Mouse (Mus musculus) hindbrain, postnatal 0 days (tissue): Measurements from ENCODE around the gene Cyp27b1. TPM values are rescaled to one million over a fixed set of nuclear protein-coding genes. Genes with fewer than 3 reads are reported as not detected.
A peak's percentile ranks its signal among the peaks of the same experiment; 100 is the strongest.
"Not testable (repeated sequence)": the region's sequence is repeated elsewhere in the genome, so short reads cannot be mapped to it uniquely, and the experiment has no call there.

Experiments used
- ATAC-seq: fragments of 200-750 bp; cut with Nextera tagmentation; 2 replicates; pipeline ENCODE4 v1.8.0; 2017; ENCODE audit warnings: mild to moderate bottlenecking, moderate TSS enrichment, moderate library complexity
- DNase-seq: peaks from one replicate; pipeline ENCODE4 v3.0.0-alpha.2; 2015; ENCODE audit warnings: low spot score
- H3K27ac ChIP-seq: fragments of 300-500 bp; sonication (generic); 2 replicates; pipeline ENCODE4 v1.5.1; 2014; ENCODE audit warnings: mild to moderate bottlenecking
- H3K27me3 ChIP-seq: fragments of 300-500 bp; sonication (generic); 2 replicates; pipeline ENCODE4 v1.6.1; 2014; ENCODE audit warnings: low read length, mixed read lengths; ENCODE audit not compliant: insufficient read depth
- H3K36me3 ChIP-seq: fragments of 300-500 bp; sonication (generic); 2 replicates; pipeline ENCODE4 v1.6.1; 2014; ENCODE audit warnings: low read length, mixed read lengths; ENCODE audit not compliant: insufficient read depth
- H3K4me1 ChIP-seq: fragments of 300-500 bp; sonication (generic); 2 replicates; pipeline ENCODE4 v1.6.1; 2014; ENCODE audit warnings: antibody characterized with exemption, low read length, mixed read lengths; ENCODE audit not compliant: insufficient read depth
- H3K4me2 ChIP-seq: fragments of 300-500 bp; sonication (generic); 2 replicates; pipeline ENCODE4 v1.6.1; 2014; ENCODE audit warnings: low read depth, mild to moderate bottlenecking, low read length, moderate library complexity, mixed read lengths
- H3K4me3 ChIP-seq: fragments of 300-500 bp; sonication (generic); 2 replicates; pipeline ENCODE4 v1.5.1; 2014; ENCODE audit warnings: low read length
- H3K9ac ChIP-seq: fragments of 300-500 bp; sonication (generic); replicated peaks from 2 replicates; pipeline ENCODE4 v1.6.1; 2014; ENCODE audit warnings: mild to moderate bottlenecking, low read length, moderate library complexity, mixed read lengths
- H3K9me3 ChIP-seq: fragments of 300-500 bp; sonication (generic); 2 replicates; pipeline ENCODE4 v1.6.1; 2016; ENCODE audit warnings: low read length, mixed read lengths
- CTCF ChIP-seq: IDR thresholded peaks from 2 replicates; pipeline ENCODE4 v1.5.1; 2016; ENCODE audit warnings: antibody characterized with exemption, control low read depth, low read depth
- WGBS: fragments of 180-500 bp; shearing (Covaris S2); extraction: QIAGEN DNeasy Blood & Tissue Kit; methylation state at CpG from one replicate; pipeline ENCODE4 v1.1.7; 2014; 5-methylcytosine and 5-hydroxymethylcytosine counted together
- polyA plus RNA-seq: library from polyadenylated mRNA; unstranded; fragments of >200 nt; fragmentation: Nextera tagmentation; extraction: Ambion mirVana; gene quantifications from 2 replicates; pipeline ENCODE4 v1.2.1, GENCODE M21; 2015
- total RNA-seq: library from RNA; depleted of rRNA; stranded (reverse); fragments of >200 nt; gene quantifications from 2 replicates; pipeline ENCODE4 v1.2.3, GENCODE M21; 2014

Gene Cyp27b1
- total and polyA plus RNA-seq, 2 experiments from 2014 or later, result 0.26 TPM; not detected in 1

- no peaks in the 10 kb centered on the region for H3K9me3 ChIP-seq
- peak overlapping the region; percentile 86 for H3K4me3 ChIP-seq
- peaks cover 29% of the 10 kb centered on the region for H3K36me3 ChIP-seq
- under 1% methylated on average over 62 of the region's 92 CpGs for WGBS
- TF ChIP-seq CTCF, result no peak
- peaks cover 6% of the 10 kb centered on the region; the same call in 1 of the 2 replicates for H3K4me1 ChIP-seq
- ATAC-seq (no peak), DNase-seq (peak; percentile 66)
- no peaks in the 10 kb centered on the region for H3K27me3 ChIP-seq
- peak overlapping the region; percentile 92 for H3K27ac ChIP-seq
- H3K4me2 ChIP-seq, result peak overlapping the region; percentile 88
- peak overlapping the region; percentile 93 for H3K9ac ChIP-seq
These were observed 11.3 kb downstream of the Cyp27b1 start for GRCm38 (mm10) chr10:127059174-127059967.

- peaks cover 12% of the 10 kb centered on the region; the same call in 1 of the 2 replicates for H3K4me1 ChIP-seq
- no peak for TF ChIP-seq CTCF
- no peaks in the 10 kb centered on the region for H3K9me3 ChIP-seq
- no peaks in the 10 kb centered on the region for H3K27me3 ChIP-seq
- WGBS, result 1% methylated on average over 68 of the region's 72 CpGs
- H3K4me3 ChIP-seq, result peak within 1 kb of the TSS; percentile 86
- peak within 1 kb of the TSS; percentile 93 for H3K9ac ChIP-seq
- H3K4me2 ChIP-seq, result peak within 1 kb of the TSS; percentile 88
- ATAC-seq (peak; percentile 41), DNase-seq (peak; percentile 93)
- H3K27ac ChIP-seq, result peak within 1 kb of the TSS; percentile 92
- H3K36me3 ChIP-seq, result peaks cover 28% of the 10 kb centered on the region
These were observed 12.2 kb downstream of the Cyp27b1 start, which contains the start of gene March9 for GRCm38 (mm10) chr10:127059968-127060916. Gene March9, minus strand, starts transcription at chr10:127060184.

- ATAC-seq (no peak), DNase-seq (no peak)
- Histone ChIP-seq H3K9me3 (no peaks in the 10 kb centered on the region), H3K4me1 (peaks cover 12% of the 10 kb centered on the region; the same call in 1 of the 2 replicates), H3K9ac (peak overlapping the region; percentile 93), H3K27ac (peak overlapping the region; percentile 92), H3K4me3 (peak overlapping the region; percentile 86), H3K27me3 (no peaks in the 10 kb centered on the region), H3K4me2 (peak overlapping the region; percentile 88), H3K36me3 (peaks cover 28% of the 10 kb centered on the region)
- no peak for TF ChIP-seq CTCF
- 22% methylated on average over 5 of the region's 5 CpGs for WGBS
These were observed 13.0 kb downstream of the Cyp27b1 start for GRCm38 (mm10) chr10:127061085-127061484.

- Histone ChIP-seq H3K9ac (no peak overlapping the region; the same call in 1 of the 2 replicates), H3K4me2 (peak overlapping the region; percentile 88), H3K36me3 (peaks cover 28% of the 10 kb centered on the region), H3K4me1 (peaks cover 12% of the 10 kb centered on the region; the same call in 1 of the 2 replicates), H3K27me3 (no peaks in the 10 kb centered on the region), H3K4me3 (peak overlapping the region; percentile 86; the same call in 1 of the 2 replicates), H3K27ac (peak overlapping the region; percentile 92; the same call in 1 of the 2 replicates), H3K9me3 (no peaks in the 10 kb centered on the region)
- WGBS, result 55% methylated on average over 2 of the region's 2 CpGs
- TF ChIP-seq CTCF, result no peak
- ATAC-seq (no peak), DNase-seq (no peak)
These were observed 13.5 kb downstream of the Cyp27b1 start for GRCm38 (mm10) chr10:127061513-127061912.

GRCm38 (mm10) chr10:127062101-127062500 is 14.1 kb downstream of the Cyp27b1 start:
- H3K4me2 ChIP-seq, DNase-seq, H3K27me3 ChIP-seq, ATAC-seq, H3K9me3 ChIP-seq, H3K4me3 ChIP-seq, H3K27ac ChIP-seq, H3K9ac ChIP-seq: not testable (repeated sequence)
- 88% methylated on average over 4 of the region's 4 CpGs for WGBS
- Histone ChIP-seq H3K36me3 (peaks cover 31% of the 10 kb centered on the region), H3K4me1 (peaks cover 12% of the 10 kb centered on the region; the same call in 1 of the 2 replicates)

GRCm38 (mm10) chr10:127062503-127062902 is 14.5 kb downstream of the Cyp27b1 start:
- Histone ChIP-seq H3K4me3 (no peak overlapping the region), H3K9me3 (no peaks in the 10 kb centered on the region), H3K36me3 (peaks cover 31% of the 10 kb centered on the region), H3K27ac (peak overlapping the region; percentile 68; the same call in 1 of the 2 replicates), H3K4me2 (peak overlapping the region; percentile 53), H3K4me1 (peaks cover 12% of the 10 kb centered on the region; the same call in 1 of the 2 replicates), H3K9ac (no peak overlapping the region), H3K27me3 (no peaks in the 10 kb centered on the region)
- no peak for DNase-seq
- no peak for TF ChIP-seq CTCF
- WGBS, result 76% methylated on average over 5 of the region's 5 CpGs
- ATAC-seq, result no peak
